ENCODE assay signal across 23 mouse cellular contexts in the genomic region with DNA sequence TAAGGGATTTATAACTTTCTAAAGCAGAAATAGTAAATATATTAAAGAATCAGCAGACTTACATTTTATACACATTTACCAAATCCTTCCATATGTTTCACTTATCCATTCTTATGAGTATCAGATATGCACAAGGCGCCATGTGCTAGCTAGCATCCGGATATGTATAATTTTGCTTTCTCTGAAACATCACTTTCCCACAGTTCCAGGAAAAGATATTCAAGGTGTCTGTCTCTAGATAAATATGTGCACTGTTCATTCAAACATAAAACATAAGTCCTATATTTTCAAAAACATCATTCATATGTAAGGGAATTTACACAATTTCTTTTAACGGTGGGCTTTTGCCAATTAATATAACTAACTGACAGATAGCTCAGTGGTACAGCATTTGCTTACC.
"Had no signal": no experiment of that assay in that cellular context is flagged by ENCODE, and none has a peak within 500 bp of the region (broad histone marks: within the 10 kb centered on the region; RNA-seq: fewer than 3 reads in every experiment).

No protein-coding gene starts in this region.

- H3K9ac ChIP-seq: heart, embryonic 13.5 days; heart, embryonic 15.5 days; hindbrain, embryonic 13.5 days; hindbrain, embryonic 15.5 days; intestine, embryonic 15.5 days; limb, embryonic 12.5 days; liver, embryonic 14.5 days had no signal

- H3K4me1 ChIP-seq: heart, embryonic 13.5 days; heart, embryonic 15.5 days; hindbrain, embryonic 13.5 days; hindbrain, embryonic 15.5 days; intestine, embryonic 15.5 days; limb, embryonic 10.5 days; limb, embryonic 12.5 days had no signal

- H3K27ac ChIP-seq: heart, adult 2 months; heart, embryonic 13.5 days; heart, embryonic 15.5 days; hindbrain, embryonic 13.5 days; hindbrain, embryonic 15.5 days; hindbrain, postnatal 0 days; intestine, embryonic 15.5 days; layer of hippocampus, adult 2 months; left cerebral cortex, adult 2 months; limb, embryonic 10.5 days; limb, embryonic 12.5 days; liver, embryonic 14.5 days had no signal

- H3K4me3 ChIP-seq: heart, adult 2 months; heart, embryonic 13.5 days; heart, embryonic 15.5 days; hindbrain, embryonic 13.5 days; hindbrain, embryonic 15.5 days; intestine, embryonic 15.5 days; layer of hippocampus, adult 2 months; left cerebral cortex, adult 2 months; limb, embryonic 10.5 days; limb, embryonic 12.5 days had no signal

- ATAC-seq: hindbrain, postnatal 0 days; intestine, embryonic 15.5 days; intestine, postnatal 0 days had no signal

- H3K27me3 ChIP-seq: heart, embryonic 13.5 days; heart, embryonic 15.5 days; hindbrain, embryonic 13.5 days; hindbrain, embryonic 15.5 days; intestine, embryonic 15.5 days; limb, embryonic 12.5 days had no signal

- H3K4me2 ChIP-seq: heart, embryonic 11.5 days; heart, embryonic 13.5 days; heart, embryonic 15.5 days; hindbrain, embryonic 13.5 days; hindbrain, embryonic 15.5 days; intestine, embryonic 15.5 days; limb, embryonic 12.5 days had no signal

- DNase-seq: gastrocnemius, postnatal 14 days; gastrocnemius, postnatal 36 days; heart, adult 2 months; heart, postnatal 14 days; heart, postnatal 36 days; kidney, adult 18-20 months; kidney, adult 8-10 months; kidney, postnatal 10 days; kidney, postnatal 25 days; kidney, postnatal 4 days had no signal

- H3K9me3 ChIP-seq: heart, embryonic 13.5 days; heart, embryonic 15.5 days; hindbrain, embryonic 13.5 days; hindbrain, embryonic 15.5 days; intestine, embryonic 15.5 days; limb, embryonic 10.5 days; limb, embryonic 12.5 days had no signal
